Mouse (Mus musculus) midbrain, embryonic 14.5 days (tissue): ENCODE results near the gene Casq2. TPM values are rescaled to one million over a fixed set of nuclear protein-coding genes. Genes with fewer than 3 reads are reported as not detected.

Experiments used
- ATAC-seq: fragments of 200-750 bp; cut with Nextera tagmentation; 2 replicates; pipeline ENCODE4 v1.8.0; 2017; ENCODE audit warnings: moderate number of reproducible peaks, moderate library complexity; ENCODE audit not compliant: low FRiP score, low TSS enrichment
- DNase-seq: peaks from one replicate; pipeline ENCODE4 v3.0.0-alpha.2; 2015
- H3K27ac ChIP-seq: fragments of 300-500 bp; sonication (generic); replicated peaks from 2 replicates; pipeline ENCODE4 v1.5.1; 2014; ENCODE audit warnings: mild to moderate bottlenecking, low read depth, low read length, moderate library complexity
- H3K27me3 ChIP-seq: fragments of 300-500 bp; sonication (generic); 2 replicates; pipeline ENCODE4 v1.6.1; 2014; ENCODE audit warnings: low read length, control low read depth, mixed read lengths; ENCODE audit not compliant: control insufficient read depth, insufficient read depth
- H3K36me3 ChIP-seq: fragments of 300-500 bp; sonication (generic); 2 replicates; pipeline ENCODE4 v1.6.1; 2014; ENCODE audit warnings: low read length, control low read depth; ENCODE audit not compliant: control insufficient read depth, insufficient read depth
- H3K4me1 ChIP-seq: fragments of 300-500 bp; sonication (generic); 2 replicates; pipeline ENCODE4 v1.6.1; 2014; ENCODE audit warnings: mild to moderate bottlenecking, antibody characterized with exemption, low read length, control low read depth; ENCODE audit not compliant: control insufficient read depth, insufficient read depth
- H3K4me2 ChIP-seq: fragments of 300-500 bp; sonication (generic); 2 replicates; pipeline ENCODE4 v1.6.1; 2014; ENCODE audit warnings: mild to moderate bottlenecking, low read length, moderate library complexity
- H3K4me3 ChIP-seq: fragments of 300-500 bp; sonication (generic); replicated peaks from 2 replicates; pipeline ENCODE4 v1.5.1; 2014; ENCODE audit warnings: low read depth, low read length
- H3K9ac ChIP-seq: fragments of 300-500 bp; sonication (generic); replicated peaks from 2 replicates; pipeline ENCODE4 v1.6.1; 2014; ENCODE audit warnings: mild to moderate bottlenecking, low read length, moderate library complexity
- H3K9me3 ChIP-seq: fragments of 300-500 bp; sonication (generic); 2 replicates; pipeline ENCODE4 v1.6.1; 2016; ENCODE audit warnings: low read length, control low read depth, mixed read lengths; ENCODE audit not compliant: control insufficient read depth
- WGBS: fragments of 180-500 bp; shearing (Covaris S2); extraction: QIAGEN DNeasy Blood & Tissue Kit; methylation state at CpG from one replicate; pipeline ENCODE4 v1.1.7; 2014; 5-methylcytosine and 5-hydroxymethylcytosine counted together
- polyA plus RNA-seq: library from polyadenylated mRNA; unstranded; fragments of >200 nt; fragmentation: Nextera tagmentation; extraction: Ambion mirVana; gene quantifications from 2 replicates; pipeline ENCODE4 v1.2.1, GENCODE M21; 2014

The Casq2 gene
- polyA plus RNA-seq, 1 experiment from 2014 or later: 0.16 TPM

GRCm38 (mm10) chr3:102167555-102168210 lies 81.5 kb downstream of the Casq2 start:
- WGBS: 3% methylated on average over 10 of the region's 10 CpGs
- peaks cover 14% of the 10 kb centered on the region for H3K4me1 ChIP-seq
- peak overlapping the region; percentile 30; the same call in 1 of the 2 replicates for H3K4me2 ChIP-seq
- no peaks in the 10 kb centered on the region for H3K9me3 ChIP-seq
- no peaks in the 10 kb centered on the region; the same call in 1 of the 2 replicates for H3K27me3 ChIP-seq
- H3K4me3 ChIP-seq: no peak overlapping the region
- peak; percentile 34 for DNase-seq
- H3K9ac ChIP-seq: 0 out of 2 replicates have a peak overlapping the region, but pooled peaks have one; percentile 7
- H3K27ac ChIP-seq: no peak overlapping the region
- H3K36me3 ChIP-seq: no peaks in the 10 kb centered on the region
- no peak for ATAC-seq

DNA sequence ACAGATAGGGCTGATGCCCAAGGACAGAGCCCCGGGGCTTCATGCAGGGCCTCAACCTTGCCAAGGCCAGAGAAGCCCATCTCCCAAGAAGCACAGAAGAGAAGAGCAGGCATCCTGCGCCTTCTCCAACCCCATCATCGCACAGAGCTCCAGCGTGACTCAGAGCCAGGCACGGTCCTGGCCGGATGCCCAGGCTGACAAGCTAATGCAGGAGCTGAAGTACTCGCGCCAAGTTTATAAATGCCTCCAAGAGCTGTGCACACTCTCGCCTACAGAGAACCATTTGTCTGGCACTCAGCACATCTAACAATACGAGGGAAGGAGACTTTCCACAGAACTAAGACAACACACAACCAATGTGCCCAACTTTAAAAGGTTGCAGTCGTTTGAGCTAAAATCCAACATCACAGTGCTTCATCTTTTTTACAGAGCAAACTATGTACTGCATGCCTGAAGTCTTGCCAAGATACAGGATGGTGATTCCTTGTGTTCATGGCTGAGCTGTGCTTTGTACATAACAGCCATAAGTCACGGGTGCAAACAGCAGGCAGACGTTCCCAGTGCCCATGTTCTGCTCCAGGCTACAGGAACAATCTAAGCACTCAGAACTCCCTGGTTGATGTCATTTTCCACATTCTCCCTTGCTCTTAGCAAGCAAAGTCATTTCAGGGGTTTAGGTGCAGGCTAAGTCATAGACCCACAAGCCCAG lies 83.1 kb downstream of the Casq2 start:
- Histone ChIP-seq H3K4me3 (no peak overlapping the region), H3K9me3 (no peaks in the 10 kb centered on the region), H3K4me1 (peaks cover 14% of the 10 kb centered on the region), H3K9ac (no peak overlapping the region), H3K27ac (peak overlapping the region; percentile 37), H3K27me3 (no peaks in the 10 kb centered on the region; the same call in 1 of the 2 replicates), H3K36me3 (no peaks in the 10 kb centered on the region), H3K4me2 (no peak overlapping the region)
- DNase-seq (peak; percentile 89), ATAC-seq (peak; percentile 68)
- 64% methylated on average over 13 of the region's 13 CpGs for WGBS

DNA sequence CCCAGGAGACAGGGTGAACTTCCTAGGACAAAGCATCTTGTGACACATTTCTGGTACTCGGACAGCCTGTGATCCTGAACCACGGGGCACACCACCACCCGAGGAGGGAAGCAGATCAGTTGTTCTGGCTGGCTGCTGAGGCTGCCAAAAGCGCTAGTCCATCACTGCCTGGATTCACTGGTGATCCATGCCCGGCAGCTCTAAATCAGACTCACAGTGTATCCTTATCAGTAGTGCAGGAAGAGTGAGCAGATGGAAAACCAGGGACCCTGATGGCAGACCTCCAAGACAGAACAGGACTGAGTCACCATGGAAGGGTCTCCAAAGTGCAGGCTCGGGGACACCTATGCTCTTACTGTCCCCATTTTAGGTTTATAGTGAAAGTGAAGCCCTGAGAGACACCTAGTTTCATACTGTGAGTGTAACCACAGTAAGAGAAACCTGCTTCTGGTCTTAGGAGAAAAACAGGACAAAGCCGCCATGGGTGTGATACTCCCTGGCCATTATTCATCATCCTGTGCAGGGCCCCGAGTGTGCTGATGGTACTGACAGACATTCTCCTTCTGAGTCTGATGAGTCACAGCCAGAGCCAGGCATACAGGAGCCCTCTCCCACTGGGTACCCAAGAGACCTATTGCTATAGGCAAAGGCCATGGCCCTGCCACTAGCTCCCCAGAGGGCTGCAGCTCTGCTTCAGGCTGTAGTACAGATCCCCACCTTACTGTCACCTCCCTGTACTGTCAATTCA lies 88.1 kb downstream of the Casq2 start:
- H3K4me3 ChIP-seq: no peak overlapping the region
- 70% methylated on average over 8 of the region's 8 CpGs for WGBS
- no peak overlapping the region for H3K27ac ChIP-seq
- H3K9me3 ChIP-seq: no peaks in the 10 kb centered on the region
- no peak for ATAC-seq
- no peak overlapping the region for H3K9ac ChIP-seq
- H3K36me3 ChIP-seq: no peaks in the 10 kb centered on the region
- peaks cover 5% of the 10 kb centered on the region; the same call in 1 of the 2 replicates for H3K4me1 ChIP-seq
- no peaks in the 10 kb centered on the region for H3K27me3 ChIP-seq
- no peak overlapping the region for H3K4me2 ChIP-seq
- no peak for DNase-seq

- 94% methylated on average over 18 of the region's 18 CpGs for WGBS
Observed at GRCm38 (mm10) chr3:102175701-102176100, 89.5 kb downstream of the Casq2 start.

DNA sequence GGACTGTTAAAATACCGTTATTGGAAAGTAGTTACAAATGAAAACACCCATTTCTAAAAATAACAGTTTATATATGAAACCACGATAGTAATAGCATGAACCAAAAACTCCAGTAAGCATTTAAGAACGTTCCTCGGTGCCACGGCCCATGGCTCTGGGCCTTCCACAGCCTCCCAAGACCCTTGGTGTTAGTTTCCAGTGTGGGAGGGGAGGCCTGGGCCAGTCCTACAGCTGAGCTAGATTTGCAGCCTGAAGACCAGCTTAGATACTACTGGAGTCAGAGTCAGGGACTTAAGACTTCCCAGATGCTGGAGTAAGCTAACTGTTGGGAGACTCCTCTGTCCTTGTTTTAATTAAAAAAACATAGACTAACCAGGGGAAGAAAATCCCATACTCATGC lies 89.9 kb downstream of the Casq2 start:
- ATAC-seq: no peak
- WGBS: 90% methylated on average over 5 of the region's 5 CpGs
- no peak overlapping the region for H3K4me2 ChIP-seq

More at GRCm38 (mm10) chr3:102175701-102176100, 89.5 kb downstream of the Casq2 start:
- Histone ChIP-seq H3K4me2 (no peak overlapping the region), H3K36me3 (no peaks in the 10 kb centered on the region), H3K9ac (no peak overlapping the region), H3K4me3 (no peak overlapping the region), H3K4me1 (no peaks in the 10 kb centered on the region), H3K27ac (no peak overlapping the region), H3K27me3 (no peaks in the 10 kb centered on the region), H3K9me3 (no peaks in the 10 kb centered on the region)
- DNase-seq (no peak), ATAC-seq (no peak)

DNA sequence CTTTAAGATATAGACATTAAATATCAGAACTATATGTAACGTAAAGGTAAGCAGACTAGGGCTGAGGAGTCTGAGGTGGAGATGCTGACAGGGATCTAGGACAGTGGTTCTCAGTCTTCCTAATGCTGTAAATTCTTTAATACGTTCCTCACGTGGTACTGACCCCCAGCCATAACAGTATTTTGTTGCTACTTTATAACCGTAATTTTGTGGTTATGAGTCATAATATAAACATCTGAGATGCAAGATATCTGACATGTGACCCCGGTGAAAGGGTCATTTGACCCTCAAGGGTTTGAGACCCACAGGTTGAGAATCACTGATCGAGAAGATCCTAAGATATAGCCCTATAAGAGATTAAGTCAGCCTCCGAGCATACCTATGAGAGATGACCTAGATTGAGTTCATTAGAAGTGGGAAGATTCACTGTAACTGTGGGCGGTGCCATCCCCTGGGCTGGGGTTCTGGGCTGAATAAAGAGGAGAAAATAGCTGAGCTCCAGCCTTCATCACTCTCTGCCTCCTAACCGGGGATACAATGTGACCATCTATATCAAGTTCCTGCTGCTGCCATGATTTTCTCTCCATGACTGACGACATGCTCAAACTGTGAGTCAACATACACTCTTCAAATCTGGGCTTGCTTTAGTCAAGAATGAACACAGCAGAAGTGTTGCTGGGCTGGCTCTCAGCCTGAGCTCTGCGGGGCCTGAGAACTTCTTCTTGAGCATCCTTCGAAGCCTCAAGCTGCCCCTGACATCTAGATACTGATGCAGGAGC lies 91.8 kb downstream of the Casq2 start:
- Histone ChIP-seq H3K27ac (no peak overlapping the region), H3K4me1 (no peaks in the 10 kb centered on the region), H3K4me2 (no peak overlapping the region), H3K9me3 (no peaks in the 10 kb centered on the region), H3K36me3 (no peaks in the 10 kb centered on the region), H3K9ac (no peak overlapping the region), H3K4me3 (no peak overlapping the region), H3K27me3 (no peaks in the 10 kb centered on the region)
- no peak for DNase-seq
- 95% methylated on average over 12 of the region's 12 CpGs for WGBS
- no peak for ATAC-seq

More for the DNA sequence above, 89.9 kb downstream of the Casq2 start:
- H3K4me1 ChIP-seq: no peaks in the 10 kb centered on the region
- DNase-seq: no peak
- H3K27ac ChIP-seq: no peak overlapping the region
- no peaks in the 10 kb centered on the region for H3K27me3 ChIP-seq
- no peak overlapping the region for H3K9ac ChIP-seq
- H3K9me3 ChIP-seq: no peaks in the 10 kb centered on the region
- no peak overlapping the region for H3K4me3 ChIP-seq
- H3K36me3 ChIP-seq: no peaks in the 10 kb centered on the region

- H3K36me3 ChIP-seq: no peaks in the 10 kb centered on the region
- no peak overlapping the region for H3K4me3 ChIP-seq
- H3K27ac ChIP-seq: no peak overlapping the region
- WGBS: 53% methylated on average over 4 of the region's 4 CpGs
- no peak for ATAC-seq
- no peak overlapping the region for H3K9ac ChIP-seq
- no peak overlapping the region for H3K4me2 ChIP-seq
- no peaks in the 10 kb centered on the region for H3K4me1 ChIP-seq
- no peak for DNase-seq
- no peaks in the 10 kb centered on the region for H3K9me3 ChIP-seq
- H3K27me3 ChIP-seq: no peaks in the 10 kb centered on the region
Observed at GRCm38 (mm10) chr3:102179869-102180268, 93.7 kb downstream of the Casq2 start.

DNA sequence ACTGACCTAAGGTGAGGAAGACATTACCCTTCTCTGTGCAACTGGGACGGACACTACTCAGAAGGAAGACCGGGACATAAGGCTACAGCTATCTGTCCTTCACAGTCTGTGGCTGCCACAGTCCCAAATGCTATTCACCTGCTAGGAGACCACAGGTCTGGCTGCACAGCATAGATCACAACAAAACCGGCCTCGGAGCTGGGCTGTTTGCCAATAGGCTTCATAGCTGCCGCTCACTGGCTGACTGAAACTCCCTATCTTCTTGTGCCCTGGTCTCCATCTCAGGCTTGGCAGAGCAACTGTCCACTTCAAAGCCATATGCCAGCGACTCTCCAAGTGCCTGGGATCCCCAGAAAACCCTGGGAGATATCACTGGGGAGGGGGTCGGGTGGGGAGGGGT lies 94.5 kb downstream of the Casq2 start:
- no peak overlapping the region for H3K4me3 ChIP-seq
- WGBS: 75% methylated on average over 7 of the region's 7 CpGs
- no peaks in the 10 kb centered on the region for H3K4me1 ChIP-seq
- DNase-seq (no peak), ATAC-seq (no peak)
- H3K4me2 ChIP-seq: no peak overlapping the region
- H3K9ac ChIP-seq: no peak overlapping the region
- no peaks in the 10 kb centered on the region for H3K9me3 ChIP-seq
- H3K36me3 ChIP-seq: no peaks in the 10 kb centered on the region
- H3K27me3 ChIP-seq: no peaks in the 10 kb centered on the region
- H3K27ac ChIP-seq: no peak overlapping the region; the same call in 1 of the 2 replicates
